Mouse (Mus musculus): ENCODE results near the gene Gm14401. TPM values are rescaled to one million over a fixed set of nuclear protein-coding genes. Genes with fewer than 3 reads are reported as not detected.
"Not testable (repeated sequence)": the region's sequence is repeated elsewhere in the genome, so short reads cannot be mapped to it uniquely, and the experiment has no call there.

The Gm14401 gene
- not detected in 2 replicates for polyA plus RNA-seq (2015; fragmentation: Nextera tagmentation; extraction: Ambion mirVana)

GRCm38 (mm10) chr2:177073432-177074423 is at the start of gene Gm14401:
Gene Gm14401, plus strand, starts transcription at chr2:177074320.
- H3K9ac ChIP-seq; H3K27ac ChIP-seq (replicated peaks); H3K4me2 ChIP-seq; H3K27me3 ChIP-seq; H3K9me3 ChIP-seq; H3K4me3 ChIP-seq; ATAC-seq (ENCODE audit: low read depth); H3K4me1 ChIP-seq (replicated peaks); H3K36me3 ChIP-seq: not testable (repeated sequence)
- 69% methylated on average over 7 of the region's 7 CpGs for WGBS

GRCm38 (mm10) chr2:177072807-177073206 is 1.3 kb upstream of the Gm14401 start:
- not testable (repeated sequence) for H3K9ac ChIP-seq; H3K36me3 ChIP-seq; H3K9me3 ChIP-seq; H3K27ac ChIP-seq (replicated peaks); ATAC-seq (ENCODE audit: low read depth); H3K4me3 ChIP-seq; H3K4me2 ChIP-seq; H3K27me3 ChIP-seq; H3K4me1 ChIP-seq (replicated peaks)
- WGBS, result 81% methylated on average over 1 of the region's 1 CpGs

GRCm38 (mm10) chr2:177075015-177075414 is 895 bp downstream of the Gm14401 start:
- not testable (repeated sequence) for H3K9me3 ChIP-seq; H3K36me3 ChIP-seq; H3K4me3 ChIP-seq; H3K27ac ChIP-seq (replicated peaks); H3K27me3 ChIP-seq; H3K4me2 ChIP-seq; H3K4me1 ChIP-seq (replicated peaks); H3K9ac ChIP-seq; ATAC-seq (ENCODE audit: low read depth)

- not testable (repeated sequence) for H3K27me3 ChIP-seq; ATAC-seq (ENCODE audit: low read depth); H3K9me3 ChIP-seq; H3K9ac ChIP-seq; H3K4me2 ChIP-seq; H3K27ac ChIP-seq (replicated peaks); H3K4me3 ChIP-seq; H3K4me1 ChIP-seq (replicated peaks); H3K36me3 ChIP-seq
- 84% methylated on average over 1 of the region's 1 CpGs for WGBS
Observed at GRCm38 (mm10) chr2:177079866-177080265, 5.7 kb downstream of the Gm14401 start.

- not testable (repeated sequence) for H3K9me3 ChIP-seq; H3K27ac ChIP-seq (replicated peaks); H3K27me3 ChIP-seq; H3K4me3 ChIP-seq; H3K36me3 ChIP-seq; H3K4me1 ChIP-seq (replicated peaks); H3K4me2 ChIP-seq; ATAC-seq (ENCODE audit: low read depth); H3K9ac ChIP-seq
- 91% methylated on average over 5 of the region's 5 CpGs for WGBS
Observed at GRCm38 (mm10) chr2:177109086-177109485, 35.0 kb downstream of the Gm14401 start.

- not testable (repeated sequence) for ATAC-seq (ENCODE audit: low read depth); H3K36me3 ChIP-seq; H3K4me2 ChIP-seq; H3K9ac ChIP-seq; H3K27ac ChIP-seq (replicated peaks); H3K9me3 ChIP-seq; H3K27me3 ChIP-seq; H3K4me3 ChIP-seq; H3K4me1 ChIP-seq (replicated peaks)
- WGBS, result 33% methylated on average over 1 of the region's 1 CpGs
Observed at GRCm38 (mm10) chr2:177129097-177129496, 55.0 kb downstream of the Gm14401 start.

Other genes starting within 250 kb of the Gm14401 start
- gene Gm14408, start 243.2 kb upstream of the Gm14401 start, polyA plus RNA-seq (2015; fragmentation: Nextera tagmentation; extraction: Ambion mirVana), result not detected in 2 replicates
- 8.8 and 9.7 TPM in 2 replicates for gene Gm14296, start 146.5 kb upstream of the Gm14401 start, polyA plus RNA-seq (2015; fragmentation: Nextera tagmentation; extraction: Ambion mirVana)
- gene Gm14419, start 73.4 kb upstream of the Gm14401 start, polyA plus RNA-seq (2015; fragmentation: Nextera tagmentation; extraction: Ambion mirVana), result 8.8 and 9.1 TPM in 2 replicates
- 26.8 and 41.3 TPM in 2 replicates for gene Gm14410, start 132.1 kb downstream of the Gm14401 start, polyA plus RNA-seq (2015; fragmentation: Nextera tagmentation; extraction: Ambion mirVana)
- not detected in 2 replicates for gene Gm14409, start 192.7 kb downstream of the Gm14401 start, polyA plus RNA-seq (2015; fragmentation: Nextera tagmentation; extraction: Ambion mirVana)
- gene Gm14412, start 250.0 kb downstream of the Gm14401 start, polyA plus RNA-seq (2015; fragmentation: Nextera tagmentation; extraction: Ambion mirVana), result 0.13 and 0.19 TPM in 2 replicates